Mouse (Mus musculus) embryonic facial prominence, embryonic 11.5 days (tissue): Measurements from ENCODE around the gene Lrrc28. TPM values are rescaled to one million over a fixed set of nuclear protein-coding genes. Genes with fewer than 3 reads are reported as not detected.

Source experiments
- ATAC-seq: fragments of 200-750 bp; cut with Nextera tagmentation; replicated peaks from 2 replicates; pipeline ENCODE4 v1.8.0; 2017; ENCODE audit warnings: low read depth; ENCODE audit not compliant: insufficient number of reproducible peaks, low FRiP score, low TSS enrichment
- DNase-seq: peaks from one replicate; pipeline ENCODE4 v3.0.0-alpha.2; 2015; ENCODE audit warnings: low spot score
- H3K27ac ChIP-seq: fragments of 300-500 bp; sonication (generic); replicated peaks from 2 replicates; pipeline ENCODE4 v1.5.1; 2014; ENCODE audit warnings: mild to moderate bottlenecking, low read depth, low read length, control low read depth
- H3K27me3 ChIP-seq: fragments of 300-500 bp; sonication (generic); 2 replicates; pipeline ENCODE4 v1.6.1; 2014; ENCODE audit warnings: mild to moderate bottlenecking, low read length, moderate library complexity, mixed read lengths; ENCODE audit not compliant: control insufficient read depth, insufficient read depth
- H3K36me3 ChIP-seq: fragments of 300-500 bp; sonication (generic); replicated peaks from 2 replicates; pipeline ENCODE4 v1.6.1; 2014; ENCODE audit warnings: low read depth, mild to moderate bottlenecking, low read length, moderate library complexity, mixed read lengths; ENCODE audit not compliant: control insufficient read depth, insufficient read depth
- H3K4me1 ChIP-seq: fragments of 300-500 bp; sonication (generic); 2 replicates; pipeline ENCODE4 v1.6.1; 2014; ENCODE audit warnings: low read length, mixed read lengths; ENCODE audit not compliant: control insufficient read depth, insufficient read depth
- H3K4me2 ChIP-seq: fragments of 300-500 bp; sonication (generic); 2 replicates; pipeline ENCODE4 v1.6.1; 2014; ENCODE audit warnings: low read depth, mild to moderate bottlenecking, control low read depth, low read length, moderate library complexity
- H3K4me3 ChIP-seq: fragments of 300-500 bp; sonication (generic); 2 replicates; pipeline ENCODE4 v1.5.1; 2014; ENCODE audit warnings: low read depth, low read length, control low read depth
- H3K9ac ChIP-seq: fragments of 300-500 bp; sonication (generic); replicated peaks from 2 replicates; pipeline ENCODE4 v1.6.1; 2014; ENCODE audit warnings: mild to moderate bottlenecking, control low read depth, low read length
- H3K9me3 ChIP-seq: fragments of 300-500 bp; sonication (generic); replicated peaks from 2 replicates; pipeline ENCODE4 v1.6.1; 2016; ENCODE audit warnings: mild to moderate bottlenecking, low read length, inconsistent platforms, mixed read lengths; ENCODE audit not compliant: control insufficient read depth
- WGBS: fragments of 180-500 bp; shearing (Covaris S2); extraction: QIAGEN DNeasy Blood & Tissue Kit; methylation state at CpG from one replicate; pipeline ENCODE4 v1.1.7; 2014; 5-methylcytosine and 5-hydroxymethylcytosine counted together
- polyA plus RNA-seq: library from polyadenylated mRNA; unstranded; fragments of >200 nt; fragmentation: Nextera tagmentation; extraction: Ambion mirVana; gene quantifications from 2 replicates; pipeline ENCODE4 v1.2.1, GENCODE M21; 2014

Lrrc28 gene
- polyA plus RNA-seq, 1 experiment from 2014 or later = 27.6 TPM

DNA sequence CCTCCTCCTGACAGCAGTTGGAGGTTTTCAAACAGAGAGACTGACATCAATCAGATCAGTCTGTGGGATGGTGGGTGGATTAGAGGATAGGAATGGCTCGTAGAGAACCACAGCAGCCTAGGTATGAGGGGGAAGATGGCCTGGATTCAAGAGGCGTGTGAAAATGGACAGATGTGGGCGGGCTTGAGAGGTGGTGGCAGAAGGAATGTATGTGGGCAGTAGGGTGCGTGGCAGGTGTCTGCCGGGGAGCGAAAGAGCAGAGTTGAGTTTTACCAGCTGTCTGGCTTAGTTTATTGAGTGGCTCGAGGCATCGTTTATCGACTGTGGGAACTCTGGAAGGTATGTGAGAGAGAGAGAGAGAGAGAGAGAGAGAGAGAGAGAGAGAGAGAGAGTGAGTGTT, 36.0 kb upstream of the Lrrc28 start:
- no peak for DNase-seq
- 78% methylated on average over 9 of the region's 9 CpGs for WGBS
- Histone ChIP-seq H3K27ac (no peak overlapping the region), H3K36me3 (no peaks in the 10 kb centered on the region; the same call in 1 of the 2 replicates), H3K9me3 (no peaks in the 10 kb centered on the region), H3K4me1 (no peaks in the 10 kb centered on the region), H3K4me3 (no peak overlapping the region), H3K4me2 (no peak overlapping the region), H3K27me3 (no peaks in the 10 kb centered on the region), H3K9ac (no peak overlapping the region)
- ATAC-seq = no peak

- no peak overlapping the region for H3K4me2 ChIP-seq
- H3K36me3 ChIP-seq = no peaks in the 10 kb centered on the region; the same call in 1 of the 2 replicates
- H3K9ac ChIP-seq = no peak overlapping the region
- DNase-seq (no peak), ATAC-seq (no peak)
- no peaks in the 10 kb centered on the region for H3K4me1 ChIP-seq
- WGBS = 93% methylated on average over 16 of the region's 16 CpGs
- no peak overlapping the region for H3K4me3 ChIP-seq
- H3K27me3 ChIP-seq = no peaks in the 10 kb centered on the region
- H3K27ac ChIP-seq = no peak overlapping the region
- H3K9me3 ChIP-seq = no peaks in the 10 kb centered on the region
Observed at GRCm38 (mm10) chr7:67678878-67679499, 33.9 kb upstream of the Lrrc28 start.

DNA sequence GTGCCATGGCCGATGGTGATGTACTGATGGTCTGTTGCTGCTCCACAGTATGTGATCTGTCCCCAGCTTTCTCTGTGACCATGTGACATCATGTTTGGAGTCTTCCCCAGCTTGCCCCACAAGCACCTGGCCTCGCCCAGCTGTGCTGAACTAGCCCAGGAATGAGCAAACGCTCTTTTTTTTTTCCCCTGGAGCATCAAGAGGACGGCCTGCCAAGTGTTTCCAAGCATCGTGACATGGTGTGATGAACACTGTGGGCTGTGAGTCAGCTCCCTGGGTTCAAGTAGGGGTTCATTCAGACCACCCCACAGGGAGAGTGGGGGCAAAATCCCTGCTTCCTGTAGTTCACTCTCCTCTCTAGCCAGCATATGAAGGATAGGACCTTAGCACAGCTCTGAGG, 28.6 kb upstream of the Lrrc28 start:
- Histone ChIP-seq H3K27me3 (no peaks in the 10 kb centered on the region), H3K9ac (no peak overlapping the region), H3K4me1 (no peaks in the 10 kb centered on the region), H3K9me3 (no peaks in the 10 kb centered on the region), H3K4me3 (no peak overlapping the region), H3K36me3 (peaks cover 7% of the 10 kb centered on the region), H3K4me2 (no peak overlapping the region), H3K27ac (no peak overlapping the region)
- DNase-seq (no peak), ATAC-seq (no peak)
- WGBS = 97% methylated on average over 5 of the region's 5 CpGs

GRCm38 (mm10) chr7:67672650-67673049, 27.6 kb upstream of the Lrrc28 start:
- Histone ChIP-seq H3K27me3 (no peaks in the 10 kb centered on the region), H3K36me3 (peaks cover 7% of the 10 kb centered on the region), H3K9ac (no peak overlapping the region), H3K4me3 (no peak overlapping the region), H3K4me1 (no peaks in the 10 kb centered on the region), H3K27ac (no peak overlapping the region), H3K9me3 (no peaks in the 10 kb centered on the region), H3K4me2 (no peak overlapping the region)
- 13% methylated on average over 10 of the region's 10 CpGs for WGBS
- ATAC-seq (no peak), DNase-seq (peak; percentile 93)

- DNase-seq (no peak), ATAC-seq (no peak)
- H3K4me2 ChIP-seq = no peak overlapping the region
- peaks cover 7% of the 10 kb centered on the region for H3K36me3 ChIP-seq
- H3K27me3 ChIP-seq = no peaks in the 10 kb centered on the region
- WGBS = 96% methylated on average over 1 of the region's 1 CpGs
- H3K27ac ChIP-seq = no peak overlapping the region
- H3K9ac ChIP-seq = no peak overlapping the region
- no peaks in the 10 kb centered on the region for H3K9me3 ChIP-seq
- no peaks in the 10 kb centered on the region for H3K4me1 ChIP-seq
- H3K4me3 ChIP-seq = no peak overlapping the region
Observed at GRCm38 (mm10) chr7:67670965-67671364, 25.9 kb upstream of the Lrrc28 start.

DNA sequence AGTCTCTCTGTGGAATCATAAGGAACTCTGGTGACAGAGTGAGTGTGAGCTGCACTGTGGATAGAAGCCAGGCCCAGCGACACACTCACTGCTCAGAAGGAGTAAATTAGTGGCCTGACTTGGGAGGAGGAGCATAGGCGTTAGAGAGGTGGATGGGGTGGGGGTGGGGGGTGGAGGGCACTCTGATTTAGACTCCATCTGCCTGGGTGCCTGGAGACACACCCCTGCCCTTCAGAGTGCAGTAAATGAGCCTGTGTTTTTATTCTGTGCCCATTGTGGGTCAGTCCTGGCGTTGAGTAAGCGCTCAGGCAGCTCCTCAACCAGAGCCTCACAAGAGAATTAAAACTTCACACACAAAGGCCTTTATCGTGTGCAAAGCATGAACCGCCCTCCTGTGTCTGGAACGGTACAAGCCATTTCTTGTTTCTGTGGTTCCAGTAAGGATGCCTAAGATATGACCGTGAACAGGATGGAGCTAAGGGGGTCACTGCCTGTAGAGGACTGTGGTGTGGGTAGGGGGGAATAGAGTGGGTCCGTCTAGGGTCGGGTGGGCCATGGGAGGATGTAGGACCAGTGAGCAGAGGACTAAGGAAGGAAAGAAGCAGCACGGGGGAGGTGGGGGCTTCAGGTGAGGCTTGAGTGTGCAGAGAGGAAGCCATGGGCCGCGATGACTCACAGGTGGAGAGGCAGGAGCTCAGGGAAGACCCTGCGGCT, 19.1 kb upstream of the Lrrc28 start:
- H3K9ac ChIP-seq = no peak overlapping the region
- no peak overlapping the region for H3K4me3 ChIP-seq
- no peak for DNase-seq
- no peaks in the 10 kb centered on the region for H3K27me3 ChIP-seq
- H3K27ac ChIP-seq = no peak overlapping the region
- no peaks in the 10 kb centered on the region; the same call in 1 of the 2 replicates for H3K36me3 ChIP-seq
- no peak overlapping the region for H3K4me2 ChIP-seq
- no peaks in the 10 kb centered on the region for H3K4me1 ChIP-seq
- ATAC-seq = peak; percentile 42; the same call in 1 of the 2 replicates
- H3K9me3 ChIP-seq = no peaks in the 10 kb centered on the region
- WGBS = 80% methylated on average over 14 of the region's 14 CpGs

DNA sequence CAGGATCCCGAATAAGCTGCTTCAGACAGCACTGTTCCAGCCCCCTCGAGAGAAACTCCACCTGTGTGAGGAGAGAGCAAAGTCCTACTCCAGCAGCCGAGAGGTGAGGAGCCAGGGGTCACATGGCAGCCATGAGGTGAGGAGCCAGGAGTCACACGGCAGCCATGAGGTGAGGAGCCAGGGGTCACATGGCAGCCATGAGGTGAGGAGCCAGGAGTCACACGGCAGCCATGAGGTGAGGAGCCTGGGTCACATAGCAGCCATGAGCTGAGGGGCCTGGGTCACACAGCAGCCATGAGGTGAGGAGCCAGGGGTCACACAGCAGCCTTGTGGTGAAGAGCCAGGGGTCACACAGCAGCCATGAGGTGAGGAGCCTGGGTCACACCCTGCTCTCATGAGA, 17.4 kb upstream of the Lrrc28 start:
- Histone ChIP-seq H3K9ac (no peak overlapping the region), H3K9me3 (no peaks in the 10 kb centered on the region), H3K27me3 (no peaks in the 10 kb centered on the region), H3K4me1 (no peaks in the 10 kb centered on the region), H3K4me2 (no peak overlapping the region), H3K27ac (no peak overlapping the region), H3K36me3 (no peaks in the 10 kb centered on the region; the same call in 1 of the 2 replicates), H3K4me3 (no peak overlapping the region)
- no peak for DNase-seq
- no peak for ATAC-seq
- whole genome bisulfite sequencing = 75% methylated on average over 5 of the region's 5 CpGs

DNA sequence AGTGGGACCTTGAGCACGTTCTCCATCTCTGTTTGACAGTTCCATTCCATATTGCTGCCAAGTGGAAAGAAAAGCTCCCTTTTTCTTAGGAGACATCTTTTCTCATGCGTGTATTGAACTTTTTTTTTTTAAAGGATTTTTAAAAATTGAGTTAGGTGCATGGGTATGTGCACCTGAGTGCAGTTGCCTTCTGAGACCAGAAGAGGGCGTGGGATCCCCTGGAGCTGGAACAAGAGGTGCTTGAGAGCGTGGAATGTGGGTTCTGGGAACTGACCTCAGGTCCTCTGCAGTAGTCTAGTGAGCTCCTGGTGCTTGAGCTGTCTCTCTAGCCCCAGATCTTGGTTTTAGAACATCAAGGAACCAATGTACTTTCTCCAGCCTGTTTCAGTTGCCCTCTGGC, 13.0 kb upstream of the Lrrc28 start:
- ATAC-seq = no peak
- 79% methylated on average over 4 of the region's 4 CpGs for WGBS

More for the DNA sequence above, 13.0 kb upstream of the Lrrc28 start:
- Histone ChIP-seq H3K27ac (no peak overlapping the region), H3K4me1 (no peaks in the 10 kb centered on the region), H3K9ac (no peak overlapping the region), H3K4me3 (no peak overlapping the region), H3K9me3 (no peaks in the 10 kb centered on the region), H3K36me3 (no peaks in the 10 kb centered on the region), H3K27me3 (no peaks in the 10 kb centered on the region), H3K4me2 (no peak overlapping the region)
- DNase-seq = no peak
